Mouse (Mus musculus): ENCODE data around the gene Baiap2l2.
A peak's percentile ranks its signal among the peaks of the same experiment; 100 is the strongest.

Baiap2l2 gene

DNA sequence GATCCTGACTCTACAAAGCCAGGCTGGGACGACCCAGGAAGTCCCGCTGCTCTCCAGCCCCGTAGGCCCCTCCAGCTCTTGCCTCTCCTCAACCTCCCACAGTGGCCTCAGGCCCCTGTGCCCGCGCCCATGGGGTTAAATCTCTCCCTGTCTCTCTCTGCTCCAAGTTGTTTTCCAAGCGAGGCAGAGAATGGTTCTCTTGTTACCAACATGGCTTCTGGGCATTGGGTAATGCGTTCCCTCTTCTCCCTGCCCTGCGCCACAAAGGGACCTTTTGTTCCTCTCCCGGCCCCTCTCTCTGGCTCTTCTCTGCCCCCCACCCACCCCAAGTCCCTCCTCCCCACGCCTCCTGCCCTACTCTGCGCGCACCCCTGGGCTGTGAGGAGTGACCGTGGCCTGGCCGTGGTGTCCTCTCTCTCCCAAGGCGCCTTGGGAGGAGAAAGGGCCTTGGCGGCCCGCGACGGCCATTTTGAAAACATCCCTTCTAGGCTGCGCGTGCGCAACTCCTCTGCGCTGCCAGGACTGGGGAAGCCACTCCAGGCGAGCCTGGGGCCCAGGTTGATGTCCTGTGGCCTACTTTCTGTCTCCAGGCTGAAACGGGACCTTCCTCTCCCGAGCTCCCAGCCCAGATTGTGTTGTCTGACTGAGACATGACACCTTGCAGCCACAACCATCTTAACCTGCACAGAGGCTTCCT lies 72.4 kb downstream of the Baiap2l2 start:
- DNase-seq (ENCODE audit: low spot score in 2 of 2), result peak in 1 of 2 experiments; percentile 56

DNA sequence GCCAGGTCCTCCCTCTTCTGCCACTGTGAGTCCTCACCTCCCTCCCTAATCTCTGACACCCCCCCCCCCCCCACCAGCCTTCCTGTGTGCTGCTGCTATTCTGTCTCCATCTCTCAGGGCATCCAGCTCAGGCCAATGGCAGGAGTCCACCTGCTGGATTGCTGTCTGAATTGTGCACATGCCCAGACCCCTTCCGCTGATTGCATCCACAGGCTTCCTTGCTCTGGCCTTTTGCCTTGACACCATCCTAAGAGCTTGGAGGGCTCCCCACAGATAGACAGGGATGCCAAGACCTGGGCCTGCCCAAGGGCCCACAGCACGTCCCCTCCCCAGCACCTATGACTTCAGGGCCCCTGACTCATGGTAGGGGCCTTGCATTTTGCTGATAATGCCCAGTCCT lies 75.0 kb downstream of the Baiap2l2 start:
- DNase-seq (ENCODE audit: low spot score in 2 of 2), result peak in 1 of 2 experiments; percentile 54

DNA sequence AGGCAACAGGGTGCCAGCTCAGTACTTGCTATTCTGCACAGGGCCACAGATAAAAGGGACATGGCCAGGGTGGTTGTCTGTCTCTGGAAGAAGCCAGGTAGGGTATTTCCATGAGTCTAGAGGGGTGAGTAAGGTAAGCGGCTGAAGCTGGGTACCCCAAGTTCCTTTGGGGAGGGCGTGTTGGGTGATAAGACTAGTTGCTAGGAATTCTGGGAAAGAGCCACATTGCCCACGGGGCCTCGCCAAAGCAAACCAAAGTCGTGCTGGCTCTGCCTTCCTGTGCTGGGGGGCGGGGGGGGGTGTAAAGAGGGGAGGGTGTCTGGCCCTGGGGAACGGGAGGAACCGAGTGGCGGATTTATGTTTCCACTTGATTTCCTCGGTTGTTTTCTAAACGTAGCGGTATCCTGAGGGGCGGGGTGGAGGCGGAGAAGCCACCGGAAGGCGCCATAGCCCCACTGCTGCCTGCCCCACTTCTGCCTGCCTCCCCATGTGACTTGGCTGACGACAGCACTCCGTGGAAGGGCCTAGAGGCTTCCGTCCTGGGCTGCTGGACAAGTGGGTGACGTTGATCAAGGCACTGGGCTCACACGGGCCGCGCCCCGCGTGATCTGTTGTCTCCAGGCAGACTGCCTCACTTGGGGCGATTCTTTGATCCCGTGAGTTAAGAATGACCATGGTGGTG lies 76.4 kb downstream of the Baiap2l2 start:
- DNase-seq (ENCODE audit: low spot score in 2 of 2), result peak in 1 of 2 experiments; percentile 56

DNA sequence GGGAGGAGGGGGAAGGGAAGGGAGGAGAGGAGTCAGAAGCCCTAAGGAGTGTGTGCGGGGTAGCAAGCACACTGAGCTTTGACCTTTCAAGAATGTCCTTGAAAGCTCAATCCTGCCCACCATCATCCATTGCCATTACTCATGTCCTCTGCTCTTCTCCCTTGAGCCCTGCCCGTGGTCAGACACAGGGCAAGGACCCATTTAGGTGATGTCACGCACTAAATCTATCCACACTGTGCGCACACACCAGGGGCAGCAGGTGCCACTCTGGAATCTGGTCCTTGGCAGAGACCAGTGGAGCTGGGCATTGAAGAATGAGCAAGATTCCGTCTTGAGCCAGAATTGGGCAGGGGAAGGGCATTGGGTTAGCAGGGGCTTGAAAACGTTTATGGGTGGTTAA lies 77.1 kb downstream of the Baiap2l2 start:
- DNase-seq (ENCODE audit: low spot score in 2 of 2), result no peak

Data from urinary bladder, postnatal 4 days (tissue).